Mouse (Mus musculus): ENCODE results near the gene Alx3.

- no peak for TF ChIP-seq CTCF (IDR thresholded peaks at IDR 0.05; ENCODE audit: low read depth)
- no peak for TF ChIP-seq EP300 (IDR thresholded peaks at IDR 0.05; ENCODE audit: low read depth)
Observed at GRCm38 (mm10) chr3:107619911-107620310, 25.1 kb downstream of the Alx3 start.
